Mouse (Mus musculus): ENCODE data around the gene Gm49416. TPM values are rescaled to one million over a fixed set of nuclear protein-coding genes. Genes with fewer than 3 reads are reported as not detected.

The Gm49416 gene
- total and polyA plus RNA-seq, 2 experiments from 2014 or later: not detected

DNA sequence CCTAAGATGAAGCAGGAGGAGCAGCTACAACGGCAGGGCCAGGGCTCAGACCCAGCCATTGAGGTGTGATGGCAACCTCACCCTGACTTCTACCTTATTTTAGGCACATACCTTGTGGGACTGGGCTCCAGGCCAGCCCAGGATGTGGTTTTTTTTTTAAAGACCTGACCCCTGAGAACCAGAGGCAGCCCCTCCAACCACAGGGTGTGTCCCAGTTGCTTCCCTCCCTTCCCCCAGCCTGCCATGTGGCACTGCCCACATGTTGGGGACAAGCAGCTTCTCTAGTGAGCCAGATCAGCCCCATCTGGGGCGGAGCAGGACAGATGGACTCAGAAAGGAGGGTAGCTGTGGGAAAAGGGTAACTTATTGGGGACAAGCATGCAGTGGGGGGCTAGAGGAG lies 38.0 kb downstream of the Gm49416 start:
- no peak for TF ChIP-seq CTCF (IDR thresholded peaks at IDR 0.05)
- H3K9ac ChIP-seq (replicated peaks; ENCODE audit: low read length, poor library complexity, severe bottlenecking): no peak overlapping the region
- WGBS: 96% methylated on average over 2 of the region's 2 CpGs

GRCm38 (mm10) chr19:8927891-8928525 lies 39.3 kb downstream of the Gm49416 start:
- 85% methylated on average over 12 of the region's 12 CpGs for WGBS
- H3K9me3 ChIP-seq (ENCODE audit: low read length): no peaks in the 10 kb centered on the region
- H3K27ac ChIP-seq (ENCODE audit: low read depth, low read length): no peak overlapping the region
- TF ChIP-seq CTCF (IDR thresholded peaks at IDR 0.05): no peak
- no peak for DNase-seq (ENCODE audit: low spot score)
- no peaks in the 10 kb centered on the region for H3K4me1 ChIP-seq (ENCODE audit: insufficient read depth, low read length)
- no peak overlapping the region for H3K9ac ChIP-seq (replicated peaks; ENCODE audit: low read length, poor library complexity, severe bottlenecking)
- H3K4me2 ChIP-seq (ENCODE audit: low read depth, low read length, poor library complexity, severe bottlenecking): no peak overlapping the region
- H3K27me3 ChIP-seq (ENCODE audit: insufficient read depth, low read length): no peaks in the 10 kb centered on the region
- peaks cover 21% of the 10 kb centered on the region for H3K36me3 ChIP-seq (ENCODE audit: insufficient read depth, low read length)
- no peak for ATAC-seq (ENCODE audit: low FRiP score)
- H3K4me3 ChIP-seq (ENCODE audit: low read depth, low read length): no peak overlapping the region

More for the DNA sequence above, 38.0 kb downstream of the Gm49416 start:
- no peaks in the 10 kb centered on the region for H3K27me3 ChIP-seq (ENCODE audit: insufficient read depth, low read length)
- H3K4me3 ChIP-seq (ENCODE audit: low read depth, low read length): no peak overlapping the region
- H3K9me3 ChIP-seq (ENCODE audit: low read length): no peaks in the 10 kb centered on the region
- DNase-seq (ENCODE audit: low spot score) (no peak), ATAC-seq (ENCODE audit: low FRiP score) (no peak)
- no peak overlapping the region for H3K4me2 ChIP-seq (ENCODE audit: low read depth, low read length, poor library complexity, severe bottlenecking)
- no peak overlapping the region for H3K27ac ChIP-seq (ENCODE audit: low read depth, low read length)
- no peaks in the 10 kb centered on the region for H3K4me1 ChIP-seq (ENCODE audit: insufficient read depth, low read length)
- H3K36me3 ChIP-seq (ENCODE audit: insufficient read depth, low read length): peaks cover 21% of the 10 kb centered on the region

DNA sequence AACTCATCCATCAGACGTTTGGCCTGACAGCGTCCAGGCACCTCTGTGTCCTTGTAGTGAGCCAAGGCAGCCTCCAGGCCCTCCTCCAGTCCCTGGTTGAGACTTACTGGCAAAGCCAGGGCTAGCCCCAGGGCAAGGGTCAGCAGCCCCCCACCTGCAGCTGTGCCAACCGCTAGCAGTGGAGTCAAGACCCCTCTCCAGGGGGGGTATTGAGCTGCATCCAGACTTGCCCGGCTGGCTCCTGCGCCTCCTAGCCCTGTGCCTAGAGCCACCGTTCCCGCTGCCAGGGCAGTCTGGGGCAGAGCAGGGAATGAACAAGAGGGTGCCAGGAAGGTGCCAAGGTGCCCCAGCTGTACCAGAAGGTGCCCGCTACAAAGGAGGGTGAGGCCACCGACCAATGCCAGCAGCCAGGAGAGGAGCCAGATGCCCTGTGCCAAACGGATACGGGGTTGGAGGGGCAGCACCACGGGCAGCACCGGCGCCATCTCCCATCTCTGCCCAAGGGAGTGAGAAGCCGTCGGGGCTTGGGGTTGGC lies 40.0 kb downstream of the Gm49416 start:
- Histone ChIP-seq H3K4me1 (ENCODE audit: insufficient read depth, low read length) (no peaks in the 10 kb centered on the region), H3K27me3 (ENCODE audit: insufficient read depth, low read length) (no peaks in the 10 kb centered on the region), H3K4me3 (ENCODE audit: low read depth, low read length) (peak overlapping the region; percentile 47; the same call in 1 of the 2 replicates), H3K9ac (replicated peaks; ENCODE audit: low read length, poor library complexity, severe bottlenecking) (peak overlapping the region; percentile 53), H3K9me3 (ENCODE audit: low read length) (no peaks in the 10 kb centered on the region), H3K4me2 (ENCODE audit: low read depth, low read length, poor library complexity, severe bottlenecking) (peak overlapping the region; percentile 61), H3K27ac (ENCODE audit: low read depth, low read length) (no peak overlapping the region), H3K36me3 (ENCODE audit: insufficient read depth, low read length) (peaks cover 21% of the 10 kb centered on the region)
- peak; percentile 47 for ATAC-seq (ENCODE audit: low FRiP score)
- no peak for DNase-seq (ENCODE audit: low spot score)
- 18% methylated on average over 16 of the region's 16 CpGs for WGBS
- TF ChIP-seq CTCF (IDR thresholded peaks at IDR 0.05): no peak

- Histone ChIP-seq H3K36me3 (ENCODE audit: insufficient read depth, low read length) (peaks cover 21% of the 10 kb centered on the region), H3K27me3 (ENCODE audit: insufficient read depth, low read length) (no peaks in the 10 kb centered on the region), H3K4me3 (ENCODE audit: low read depth, low read length) (peak within 1 kb of the TSS; percentile 47), H3K27ac (ENCODE audit: low read depth, low read length) (0 out of 2 replicates have a peak within 1 kb of the TSS, but pooled peaks have one; percentile 20), H3K9ac (replicated peaks; ENCODE audit: low read length, poor library complexity, severe bottlenecking) (peak within 1 kb of the TSS; percentile 53), H3K4me2 (ENCODE audit: low read depth, low read length, poor library complexity, severe bottlenecking) (peak within 1 kb of the TSS; percentile 61), H3K9me3 (ENCODE audit: low read length) (no peaks in the 10 kb centered on the region), H3K4me1 (ENCODE audit: insufficient read depth, low read length) (no peaks in the 10 kb centered on the region)
- WGBS: under 1% methylated on average over 65 of the region's 74 CpGs
- peak; percentile 44 for TF ChIP-seq CTCF (IDR thresholded peaks at IDR 0.05)
- ATAC-seq (ENCODE audit: low FRiP score) (peak; percentile 53; the same call in 1 of the 2 replicates), DNase-seq (ENCODE audit: low spot score) (peak; percentile 56)
Measured at GRCm38 (mm10) chr19:8929224-8930088, 40.7 kb downstream of the Gm49416 start, which contains the start of the genes Rom1 and Eml3. Gene Rom1 (minus strand): TSS chr19:8929356. Gene Eml3 (plus strand): TSS chr19:8929552.

- WGBS: 12% methylated on average over 11 of the region's 11 CpGs
- Histone ChIP-seq H3K36me3 (ENCODE audit: insufficient read depth, low read length) (peaks cover 21% of the 10 kb centered on the region), H3K27me3 (ENCODE audit: insufficient read depth, low read length) (no peaks in the 10 kb centered on the region), H3K9me3 (ENCODE audit: low read length) (no peaks in the 10 kb centered on the region), H3K4me3 (ENCODE audit: low read depth, low read length) (peak overlapping the region; percentile 47), H3K4me2 (ENCODE audit: low read depth, low read length, poor library complexity, severe bottlenecking) (peak overlapping the region; percentile 61), H3K9ac (replicated peaks; ENCODE audit: low read length, poor library complexity, severe bottlenecking) (peak overlapping the region; percentile 53; the same call in 1 of the 2 replicates), H3K27ac (ENCODE audit: low read depth, low read length) (no peak overlapping the region), H3K4me1 (ENCODE audit: insufficient read depth, low read length) (no peaks in the 10 kb centered on the region)
- ATAC-seq (ENCODE audit: low FRiP score) (no peak), DNase-seq (ENCODE audit: low spot score) (no peak)
- TF ChIP-seq CTCF (IDR thresholded peaks at IDR 0.05): no peak
Measured at GRCm38 (mm10) chr19:8930117-8930516, 41.4 kb downstream of the Gm49416 start.
